Mouse (Mus musculus): ENCODE measurements around the gene Utp15.

- no peak for TF ChIP-seq CTCF (IDR thresholded peaks at IDR 0.05; ENCODE audit: control insufficient read depth, insufficient read depth, insufficient read length)
- no peak for TF ChIP-seq MAX (IDR thresholded peaks at IDR 0.05)
Measured at GRCm38 (mm10) chr13:98206546-98206870, 56.3 kb downstream of the Utp15 start.
